Mouse (Mus musculus): ENCODE data around the gene Carns1.
"Not testable (repeated sequence)": the region's sequence is repeated elsewhere in the genome, so short reads cannot be mapped to it uniquely, and the experiment has no call there.

- not testable (repeated sequence) for TF ChIP-seq CTCF, EP300 (IDR thresholded peaks at IDR 0.05; ENCODE audit: low read depth)
Measured at GRCm38 (mm10) chr19:4121896-4122295, 53.4 kb downstream of the Carns1 start.

All from heart, postnatal 0 days (tissue).